Comparison of ENCODE assay signal across 18 mouse cellular contexts in genomic region chr16:92656750-92657149, GRCm38 (mm10).
"Had no signal": no experiment of that assay in that cellular context is flagged by ENCODE, and none has a peak within 500 bp of the region (broad histone marks: within the 10 kb centered on the region; RNA-seq: fewer than 3 reads in every experiment).

No protein-coding gene starts in this region.

- H3K27ac ChIP-seq: limb, embryonic 15.5 days; liver, embryonic 12.5 days; liver, embryonic 14.5 days; midbrain, embryonic 10.5 days; midbrain, embryonic 12.5 days; neural tube, embryonic 13.5 days; neural tube, embryonic 15.5 days had no signal

- DNase-seq: midbrain, embryonic 14.5 days; retina, postnatal 1 day; right cerebral cortex, adult 18-20 months; right cerebral cortex, postnatal 25 days; right cerebral cortex, postnatal 4 days; spleen, adult 18-20 months; thymus, adult 18-20 months; thymus, postnatal 25 days; thymus, postnatal 4 days had no signal

- H3K4me3 ChIP-seq: limb, embryonic 15.5 days; liver, embryonic 12.5 days; midbrain, embryonic 10.5 days; midbrain, embryonic 12.5 days; myocyte; neural tube, embryonic 13.5 days; neural tube, embryonic 15.5 days had no signal

- ATAC-seq: liver, embryonic 12.5 days; midbrain, embryonic 16.5 days had no signal

- H3K4me1 ChIP-seq: neural tube, embryonic 13.5 days had no signal

- H3K36me3 ChIP-seq: midbrain, embryonic 10.5 days; midbrain, embryonic 12.5 days; neural tube, embryonic 13.5 days; neural tube, embryonic 15.5 days had no signal

- H3K9me3 ChIP-seq: limb, embryonic 15.5 days; liver, embryonic 12.5 days; midbrain, embryonic 10.5 days; midbrain, embryonic 12.5 days; neural tube, embryonic 13.5 days; neural tube, embryonic 15.5 days had no signal

- H3K9ac ChIP-seq: limb, embryonic 15.5 days; liver, embryonic 12.5 days; liver, embryonic 14.5 days; midbrain, embryonic 12.5 days; neural tube, embryonic 13.5 days; neural tube, embryonic 15.5 days had no signal

- H3K4me2 ChIP-seq: limb, embryonic 15.5 days; liver, embryonic 12.5 days; midbrain, embryonic 12.5 days; neural tube, embryonic 13.5 days; neural tube, embryonic 15.5 days had no signal

- H3K27me3 ChIP-seq: limb, embryonic 15.5 days; liver, embryonic 12.5 days; midbrain, embryonic 12.5 days; neural tube, embryonic 13.5 days; neural tube, embryonic 15.5 days had no signal
